Mouse (Mus musculus): ENCODE data around the gene Gpr83. TPM values are rescaled to one million over a fixed set of nuclear protein-coding genes. Genes with fewer than 3 reads are reported as not detected.

Gpr83 gene
- polyA plus RNA-seq, 1 experiment, result 0.32 TPM

DNA sequence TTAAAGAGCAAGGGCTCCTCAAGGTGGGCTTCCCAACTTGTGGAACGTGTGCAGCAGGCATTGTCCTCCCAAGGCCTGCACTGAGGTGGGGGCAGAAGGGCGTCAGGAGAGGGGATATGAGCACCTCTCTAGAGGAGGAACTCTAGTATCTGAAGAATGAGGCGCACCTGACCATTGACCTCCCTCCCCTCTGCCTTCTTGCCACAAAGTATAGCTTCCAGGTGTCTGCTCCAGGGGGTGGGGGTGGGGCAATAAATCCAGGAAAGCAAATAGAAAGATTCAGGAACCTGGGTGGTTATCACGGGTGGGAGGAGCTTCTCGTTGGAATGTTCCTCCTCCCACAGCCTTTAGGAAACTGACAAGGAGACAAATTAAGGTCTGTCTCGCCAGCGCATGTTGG, 41.7 kb downstream of the Gpr83 start:
- WGBS, result 46% methylated on average over 7 of the region's 7 CpGs
- no peak for DNase-seq (ENCODE audit: low read depth, low spot score)

DNA sequence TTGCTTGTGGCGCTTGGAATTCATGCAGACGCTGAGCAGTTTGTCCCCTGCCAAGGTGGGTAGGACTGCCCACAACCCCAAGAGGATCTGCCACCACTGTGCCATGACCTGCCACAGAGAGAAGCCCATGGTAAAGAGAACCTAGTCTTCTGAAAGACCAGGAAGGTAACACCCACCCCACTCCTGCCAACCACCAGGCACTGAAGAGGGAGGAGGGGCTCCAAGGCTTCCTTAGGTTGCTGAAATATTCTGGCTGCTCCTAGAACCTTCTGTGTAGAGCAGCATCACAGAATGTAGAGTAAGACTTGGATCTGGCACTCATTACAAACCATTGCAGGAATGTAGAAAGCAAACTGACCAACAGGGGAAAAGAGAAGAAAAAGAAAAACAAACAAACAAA, 42.4 kb downstream of the Gpr83 start:
- WGBS, result 91% methylated on average over 2 of the region's 2 CpGs
- DNase-seq (ENCODE audit: low read depth, low spot score), result no peak

DNA sequence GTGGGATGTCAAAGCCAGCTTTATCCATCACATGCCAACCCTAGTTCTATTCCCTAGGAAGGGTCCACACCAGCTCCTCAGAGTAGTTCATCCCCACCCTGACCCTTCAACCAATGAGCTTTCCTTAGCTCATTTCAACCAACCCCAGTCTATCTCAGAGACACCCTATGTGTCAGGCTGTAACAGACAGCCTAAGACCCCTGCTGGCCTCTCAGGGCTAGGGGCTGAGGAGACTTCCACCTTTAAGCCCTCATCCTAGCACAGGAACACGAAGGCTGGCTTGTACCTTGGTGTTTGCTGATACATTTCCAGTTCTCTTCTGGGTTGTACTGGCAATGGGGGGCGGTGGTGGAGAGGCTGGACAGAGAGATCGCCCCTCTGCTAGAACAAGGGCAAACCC, 43.0 kb downstream of the Gpr83 start:
- no peak for DNase-seq (ENCODE audit: low read depth, low spot score)
- WGBS, result 91% methylated on average over 3 of the region's 3 CpGs

DNA sequence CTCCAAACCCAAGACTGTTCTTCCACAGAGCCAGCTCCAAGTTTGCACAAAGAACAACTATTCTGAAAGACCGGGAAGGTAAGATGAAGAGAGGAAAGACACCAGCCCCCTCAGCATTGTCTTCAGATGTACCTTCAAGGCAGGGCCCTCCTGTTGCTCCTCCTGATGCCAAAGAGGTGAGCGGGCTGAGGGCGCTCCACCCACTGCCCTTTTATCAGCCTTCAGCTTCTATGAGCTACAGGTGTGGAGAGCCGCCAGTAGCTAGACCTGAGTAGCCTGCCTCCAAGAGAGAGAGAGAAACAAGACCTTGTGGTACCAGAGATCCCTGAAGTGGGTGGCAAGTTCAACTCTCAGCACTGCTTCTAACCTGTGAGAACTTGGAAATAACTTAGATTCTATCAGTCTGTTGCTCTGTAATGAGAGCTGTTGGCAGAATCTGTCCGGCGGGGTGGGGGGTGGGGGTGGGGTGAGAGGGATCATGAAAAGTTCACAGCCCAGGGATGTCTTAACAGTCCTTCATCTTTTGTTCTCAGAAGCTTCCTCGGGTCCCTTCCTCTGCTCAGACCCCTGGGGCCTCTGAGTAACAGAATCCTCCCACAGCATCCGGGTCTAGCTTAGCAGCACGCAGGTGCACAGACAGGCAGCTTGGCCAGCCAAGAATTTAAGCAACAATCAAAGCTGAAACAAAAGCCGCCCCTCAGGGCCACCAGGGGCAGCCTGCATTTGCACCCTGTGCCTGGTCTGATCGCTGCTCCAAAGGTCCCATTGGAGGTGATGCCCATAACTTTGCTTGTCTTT, 43.8 kb downstream of the Gpr83 start, which contains the start of gene Izumo1r:
Gene Izumo1r, minus strand, starts transcription at position 369 of the 798 bp plus-strand sequence.
- WGBS, result 57% methylated on average over 11 of the region's 11 CpGs
- DNase-seq (ENCODE audit: low read depth, low spot score), result no peak

DNA sequence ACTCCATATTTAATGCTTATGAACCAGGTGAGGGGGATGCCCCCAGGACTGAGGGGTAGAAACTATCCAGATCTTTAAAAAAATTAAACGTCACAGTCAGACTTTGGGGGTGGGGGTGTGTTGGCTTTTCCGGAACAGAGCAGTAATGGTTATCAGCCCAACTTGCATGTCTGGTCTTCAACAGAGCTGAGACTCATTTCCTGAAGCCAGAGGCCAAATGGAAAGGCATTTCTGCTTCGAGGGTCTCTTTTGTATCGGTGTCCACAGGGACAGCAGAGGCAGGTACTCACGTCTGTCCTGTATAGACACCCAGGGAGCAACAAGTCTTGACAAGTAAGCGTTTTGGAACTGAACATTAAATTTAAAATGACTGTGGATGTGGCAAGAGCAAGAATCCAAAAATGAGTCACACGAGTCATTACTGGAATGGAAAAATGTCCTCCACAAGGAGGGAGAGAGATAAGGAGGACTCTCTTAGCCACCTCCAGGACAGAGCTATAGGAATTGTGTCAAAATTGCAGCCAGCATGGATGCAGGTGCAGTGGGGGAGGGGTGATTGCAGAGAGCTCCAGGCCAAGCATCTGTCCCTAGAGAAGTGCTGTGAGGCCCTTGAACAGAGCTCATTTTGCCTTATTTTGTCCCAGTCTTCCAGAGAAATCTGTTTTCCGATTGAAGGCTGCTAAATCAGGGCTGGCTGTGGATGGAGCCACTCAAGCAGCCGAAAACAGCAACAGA, 44.9 kb downstream of the Gpr83 start:
- WGBS, result 66% methylated on average over 9 of the region's 9 CpGs
- DNase-seq (ENCODE audit: low read depth, low spot score), result no peak

DNA sequence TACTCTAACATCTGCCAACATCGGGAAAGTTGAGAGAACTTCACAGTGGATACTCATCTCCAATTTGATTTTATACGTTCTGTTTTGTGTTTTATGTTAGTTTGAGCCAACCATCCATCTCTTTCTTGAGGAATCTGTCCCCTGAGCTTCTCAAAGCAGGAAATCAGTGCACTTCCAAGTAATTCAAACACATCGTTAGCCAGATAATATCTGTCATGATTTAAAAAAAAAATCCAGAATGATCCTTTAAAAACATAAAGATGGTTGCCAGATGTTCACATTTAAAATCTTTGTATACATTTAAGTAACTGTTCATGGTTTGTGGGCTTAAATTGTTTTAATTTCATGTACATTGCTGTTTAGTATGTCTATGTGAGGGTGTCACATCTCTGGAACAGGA, 45.9 kb downstream of the Gpr83 start:
- 60% methylated on average over 3 of the region's 3 CpGs for WGBS
- DNase-seq (ENCODE audit: low read depth, low spot score), result no peak

DNA sequence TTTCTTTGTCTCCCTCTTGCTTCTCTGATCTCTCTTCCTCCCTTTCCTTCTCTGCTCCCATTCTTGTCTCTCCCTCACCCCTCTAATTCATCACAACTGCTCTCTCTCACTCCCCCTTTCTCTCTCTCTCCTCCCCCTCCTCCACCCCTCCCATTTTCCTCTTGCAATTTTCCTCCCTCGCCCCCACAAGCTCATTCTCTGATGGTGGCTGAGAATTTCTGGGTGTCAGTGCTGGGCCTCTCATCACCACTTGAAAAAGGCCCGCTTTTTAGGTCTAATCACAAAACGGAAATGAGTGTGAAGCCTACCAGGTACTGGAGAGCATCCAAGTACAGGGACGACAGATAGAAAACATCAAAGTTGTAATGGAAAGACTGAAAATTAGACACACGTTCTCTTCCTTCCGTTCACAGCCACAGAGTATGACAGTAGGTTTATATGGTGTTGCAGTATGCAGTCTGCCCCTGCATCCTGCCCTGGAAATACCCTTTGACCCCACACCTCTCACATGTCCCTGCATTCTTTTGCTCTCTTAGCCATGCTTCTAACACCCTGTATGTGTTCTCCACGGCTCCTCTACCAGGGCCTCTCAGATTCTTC, 47.9 kb downstream of the Gpr83 start:
- no peak for DNase-seq (ENCODE audit: low read depth, low spot score)
- WGBS, result 67% methylated on average over 7 of the region's 7 CpGs

DNA sequence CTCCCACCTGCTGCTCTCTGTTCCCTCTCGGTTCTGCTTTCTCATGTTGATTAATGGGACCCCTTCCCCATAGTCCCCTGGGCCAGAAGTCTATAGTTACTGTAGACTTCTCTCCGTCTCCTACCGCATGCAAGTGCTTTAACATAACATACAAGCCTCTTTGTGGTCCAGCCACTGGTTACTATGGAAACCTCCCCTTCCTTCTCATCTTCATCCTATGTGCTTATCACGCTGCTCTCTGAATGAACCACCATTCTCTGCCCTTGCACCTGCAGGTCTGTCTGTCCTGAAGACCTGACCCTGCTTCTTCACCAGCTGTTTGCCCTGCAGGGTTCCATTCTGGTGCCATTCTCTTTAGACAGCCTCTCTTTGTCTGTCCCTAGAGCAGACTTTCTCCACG, 50.0 kb downstream of the Gpr83 start:
- WGBS, result 73% methylated on average over 5 of the region's 5 CpGs
- DNase-seq (ENCODE audit: low read depth, low spot score), result no peak

DNA sequence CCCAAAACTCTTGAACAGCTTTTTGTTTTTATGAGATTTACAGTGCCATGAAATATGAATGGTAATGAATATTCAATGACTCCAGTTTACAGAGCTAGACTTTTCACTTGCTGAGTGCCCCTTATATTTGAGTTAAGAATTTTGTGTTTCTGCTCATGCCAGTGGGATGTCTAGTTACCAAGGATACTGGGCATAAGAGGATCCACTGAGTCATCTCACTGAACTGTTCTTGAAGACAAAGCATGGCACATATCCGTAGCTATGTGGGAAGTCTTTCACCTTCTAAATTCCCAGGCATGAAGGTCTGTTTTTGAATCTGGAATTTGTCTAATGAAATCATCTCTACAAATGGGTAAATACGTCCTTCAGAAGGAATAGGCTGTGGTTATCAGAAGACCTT, 52.0 kb downstream of the Gpr83 start:
- WGBS, result 72% methylated on average over 2 of the region's 2 CpGs

DNA sequence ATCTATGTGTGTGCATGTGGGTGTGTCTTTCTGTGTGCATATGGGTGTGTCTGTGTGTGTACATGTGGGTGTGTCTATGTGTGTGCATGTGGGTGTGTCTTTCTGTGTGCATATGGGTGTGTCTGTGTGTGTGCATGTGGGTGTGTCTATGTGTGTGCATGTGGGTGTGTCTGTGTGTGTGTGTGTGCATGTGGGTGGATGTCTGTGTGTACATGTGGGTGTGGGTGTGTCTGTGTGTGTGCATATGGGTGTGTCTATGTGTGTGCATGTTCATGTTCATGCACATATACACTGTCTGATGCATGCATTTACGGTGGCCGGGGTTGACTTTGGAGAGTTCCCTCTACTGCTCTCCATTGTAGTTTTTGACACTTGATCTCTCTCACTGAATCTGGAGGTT, 57.7 kb downstream of the Gpr83 start:
- WGBS, result 97% methylated on average over 2 of the region's 2 CpGs
- no peak for DNase-seq (ENCODE audit: low read depth, low spot score)

More for the DNA sequence above, 52.0 kb downstream of the Gpr83 start:
- no peak for DNase-seq (ENCODE audit: low read depth, low spot score)

DNA sequence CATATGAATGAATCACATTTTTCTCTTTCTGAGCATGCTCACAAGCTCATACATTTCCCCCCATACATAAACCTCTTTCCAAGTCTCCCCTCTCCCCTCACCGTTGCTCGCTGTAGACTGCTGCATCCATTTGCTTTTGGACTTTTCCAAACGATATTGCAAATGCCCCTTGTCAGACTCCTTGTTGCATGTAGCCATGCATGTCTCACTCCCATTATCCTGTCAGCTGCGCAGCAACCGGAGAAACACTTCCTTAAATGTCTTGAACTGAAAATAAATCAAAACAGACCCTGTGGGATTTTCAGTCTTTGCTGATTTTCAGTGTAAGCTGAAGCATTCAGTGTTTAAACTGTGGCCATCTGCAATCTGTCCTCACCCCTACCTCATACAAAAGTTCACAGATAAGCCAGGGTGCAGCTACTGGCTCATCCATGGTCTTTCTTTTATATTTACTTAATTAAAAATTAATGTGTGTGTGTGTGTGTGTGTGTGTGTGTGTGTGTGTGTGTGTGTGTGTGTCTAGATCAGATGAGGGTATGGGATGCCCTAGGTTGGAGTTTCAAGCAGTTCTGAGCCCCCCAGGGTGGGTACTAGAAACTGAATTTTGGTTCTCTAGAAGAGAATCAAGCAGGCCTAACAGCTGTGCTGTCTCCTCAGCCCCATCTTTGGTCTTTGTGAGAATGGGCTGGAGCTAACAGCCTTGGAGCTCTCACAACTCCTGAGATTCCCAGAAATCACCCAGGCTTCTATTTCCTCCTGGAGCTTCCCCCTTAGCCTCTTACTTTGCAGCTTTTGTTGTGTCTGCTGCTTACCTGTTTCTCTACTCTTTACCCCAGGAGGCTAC, 59.0 kb downstream of the Gpr83 start:
- DNase-seq (ENCODE audit: low read depth, low spot score), result no peak
- 62% methylated on average over 5 of the region's 5 CpGs for WGBS

Other genes starting within 250 kb of the Gpr83 start
- 4.9 and 5.9 TPM in 2 replicates for gene Amotl1, start 215.2 kb upstream of the Gpr83 start, polyA plus RNA-seq (2012; rRNA removed)
- gene Piwil4, start 119.5 kb upstream of the Gpr83 start, polyA plus RNA-seq (2012; rRNA removed), result 1.4 and 2.0 TPM in 2 replicates
- 9.5 and 12.8 TPM in 2 replicates for gene Fut4, start 107.8 kb upstream of the Gpr83 start, polyA plus RNA-seq (2012; rRNA removed)
- not detected in 2 replicates for gene 1700012B09Rik, start 89.2 kb upstream of the Gpr83 start, polyA plus RNA-seq (2012; rRNA removed)
- 3.1 and 3.4 TPM in 2 replicates for gene Mre11a, start 75.6 kb upstream of the Gpr83 start, polyA plus RNA-seq (2012; rRNA removed)
- 5.2 and 9.5 TPM in 2 replicates for gene Ankrd49, start 75.4 kb upstream of the Gpr83 start, polyA plus RNA-seq (2012; rRNA removed)
- 4.8 and 7.4 TPM in 2 replicates for gene Izumo1r, start 43.7 kb downstream of the Gpr83 start, polyA plus RNA-seq (2012; rRNA removed)
- 134 and 160 TPM in 2 replicates for gene Panx1, start 185.3 kb downstream of the Gpr83 start, polyA plus RNA-seq (2012; rRNA removed)

Data from large intestine, adult 2 months (tissue).